Mouse (Mus musculus) forebrain, embryonic 11.5 days (tissue): ENCODE measurements around the gene Rhebl1. TPM values are rescaled to one million over a fixed set of nuclear protein-coding genes. Genes with fewer than 3 reads are reported as not detected.
"Not testable (repeated sequence)": the region's sequence is repeated elsewhere in the genome, so short reads cannot be mapped to it uniquely, and the experiment has no call there.

Experiments
- ATAC-seq: fragments of 200-750 bp; cut with Nextera tagmentation; replicated peaks from 2 replicates; pipeline ENCODE4 v1.8.0; 2017; ENCODE audit warnings: moderate TSS enrichment; ENCODE audit not compliant: low FRiP score
- DNase-seq: peaks from one replicate; pipeline ENCODE4 v3.0.0-alpha.2; 2017; ENCODE audit warnings: low spot score
- H3K27ac ChIP-seq: fragments of 300-500 bp; sonication (generic); 2 replicates; pipeline ENCODE4 v1.5.1; 2014; ENCODE audit warnings: low read depth, low read length
- H3K27me3 ChIP-seq: fragments of 300-500 bp; sonication (generic); 2 replicates; pipeline ENCODE4 v1.6.1; 2014; ENCODE audit warnings: mild to moderate bottlenecking, low read length, mixed read lengths; ENCODE audit not compliant: control insufficient read depth, insufficient read depth
- H3K36me3 ChIP-seq: fragments of 300-500 bp; sonication (generic); 2 replicates; pipeline ENCODE4 v1.6.1; 2014; ENCODE audit warnings: mild to moderate bottlenecking, low read length, moderate library complexity, mixed read lengths; ENCODE audit not compliant: control insufficient read depth, insufficient read depth
- H3K4me1 ChIP-seq: fragments of 300-500 bp; sonication (generic); replicated peaks from 2 replicates; pipeline ENCODE4 v1.6.1; 2014; ENCODE audit warnings: low read length, mixed read lengths; ENCODE audit not compliant: control insufficient read depth, insufficient read depth
- H3K4me2 ChIP-seq: fragments of 300-500 bp; sonication (generic); 2 replicates; pipeline ENCODE4 v1.6.1; 2014; ENCODE audit warnings: low read depth, mild to moderate bottlenecking, low read length, moderate library complexity, mixed read lengths; ENCODE audit not compliant: severe bottlenecking
- H3K4me3 ChIP-seq: fragments of 300-500 bp; sonication (generic); 2 replicates; pipeline ENCODE4 v1.5.1; 2014; ENCODE audit warnings: low read depth, low read length
- H3K9ac ChIP-seq: fragments of 300-500 bp; sonication (generic); 2 replicates; pipeline ENCODE4 v1.6.1; 2014; ENCODE audit warnings: low read length
- H3K9me3 ChIP-seq: fragments of 300-500 bp; sonication (generic); 2 replicates; pipeline ENCODE4 v1.6.1; 2016; ENCODE audit warnings: low read length, mixed read lengths; ENCODE audit not compliant: control insufficient read depth
- WGBS: fragments of 180-500 bp; shearing (Covaris S2); extraction: QIAGEN DNeasy Blood & Tissue Kit; methylation state at CpG from one replicate; pipeline ENCODE4 v1.1.7; 2014; 5-methylcytosine and 5-hydroxymethylcytosine counted together
- polyA plus RNA-seq: library from polyadenylated mRNA; unstranded; fragments of >200 nt; fragmentation: Nextera tagmentation; extraction: Ambion mirVana; gene quantifications from 2 replicates; pipeline ENCODE4 v1.2.1, GENCODE M21; 2014

Gene Rhebl1
- polyA plus RNA-seq, 1 experiment from 2014 or later: 12.5 TPM

DNA sequence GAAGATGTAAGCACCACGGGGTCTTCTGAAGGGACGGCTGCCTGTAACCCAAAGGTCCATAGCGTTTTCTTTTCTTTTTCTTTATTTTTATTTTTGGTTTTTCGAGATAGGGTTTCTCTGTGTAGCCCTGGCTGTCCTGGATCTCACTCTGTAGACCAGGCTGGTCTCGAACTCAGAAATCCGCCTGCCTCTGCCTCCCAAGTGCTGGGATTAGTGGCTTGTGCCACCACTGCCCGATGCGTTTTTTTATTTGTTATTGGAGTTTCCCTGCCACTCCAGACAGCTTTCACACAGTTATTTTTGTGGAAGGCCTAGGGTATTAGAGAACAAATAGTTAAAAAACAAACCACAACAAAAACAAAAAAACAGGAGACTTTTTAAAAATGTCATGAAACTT is 24.2 kb upstream of the Rhebl1 start:
- H3K4me3 ChIP-seq: peak overlapping the region; percentile 92
- WGBS: 29% methylated on average over 8 of the region's 8 CpGs
- not testable (repeated sequence) for DNase-seq

DNA sequence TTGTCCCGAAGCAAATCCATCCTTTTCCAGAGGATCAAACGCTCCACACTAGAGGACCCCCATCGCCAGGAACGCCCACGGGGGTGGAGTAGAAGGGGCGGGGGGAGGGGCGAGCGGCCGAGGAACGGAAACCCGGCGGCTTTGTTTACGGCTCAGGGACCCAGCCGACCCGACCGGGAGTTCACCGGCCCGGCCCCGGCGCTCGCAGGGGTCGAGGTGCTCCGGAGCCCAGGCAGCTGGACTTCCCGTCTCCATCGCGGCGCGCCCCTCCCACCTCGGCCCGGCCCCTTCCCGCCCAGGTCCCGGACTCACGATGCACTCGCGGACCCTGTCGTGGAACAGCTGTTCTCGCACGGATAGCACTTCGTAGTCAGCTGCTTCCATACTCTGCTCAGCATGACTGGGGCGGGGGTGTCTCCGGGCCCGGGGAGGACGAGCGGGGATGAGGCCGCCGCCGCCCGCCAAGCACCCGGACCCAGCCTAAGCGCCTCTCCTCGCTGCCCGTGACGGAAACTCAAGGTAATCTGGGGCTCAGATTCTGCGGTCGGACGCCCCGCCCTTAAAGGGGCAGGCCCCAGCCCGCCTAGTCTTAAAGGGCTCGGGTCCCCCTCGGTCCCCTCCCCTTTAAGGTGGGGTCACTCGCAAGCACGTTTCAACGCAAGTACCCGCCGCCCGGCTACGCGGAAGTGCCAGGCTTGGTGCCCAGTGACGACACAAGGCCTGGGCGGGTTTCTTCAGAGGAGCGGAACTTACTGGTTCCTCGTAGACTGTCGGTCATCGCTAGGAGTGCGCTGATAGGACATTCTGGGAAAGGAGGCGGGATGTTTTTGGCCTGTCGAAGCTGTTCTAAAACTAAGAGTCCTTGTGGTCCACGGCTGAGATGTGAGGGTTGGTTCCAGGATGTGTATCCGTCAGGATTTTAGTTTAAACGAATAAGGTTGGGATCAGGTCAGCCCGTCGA is 23.5 kb upstream of the Rhebl1 start, which contains the start of gene Lmbr1l:
TSS of gene Lmbr1l (minus strand) at position 694 of the 961 bp plus-strand sequence.
- peak; percentile 99 for DNase-seq
- H3K9ac ChIP-seq: peak within 1 kb of the TSS; percentile 87
- peak; percentile 99 for ATAC-seq
- peak within 1 kb of the TSS; percentile 62 for H3K4me2 ChIP-seq
- peaks cover 8% of the 10 kb centered on the region; the same call in 1 of the 2 replicates for H3K4me1 ChIP-seq
- peak within 1 kb of the TSS; percentile 87 for H3K27ac ChIP-seq
- no peaks in the 10 kb centered on the region for H3K9me3 ChIP-seq
- H3K36me3 ChIP-seq: no peaks in the 10 kb centered on the region; the same call in 1 of the 2 replicates
- peak within 1 kb of the TSS; percentile 92 for H3K4me3 ChIP-seq
- WGBS: under 1% methylated on average over 82 of the region's 82 CpGs
- no peaks in the 10 kb centered on the region for H3K27me3 ChIP-seq

More for the DNA sequence above, 24.2 kb upstream of the Rhebl1 start:
- H3K36me3 ChIP-seq, H3K27me3 ChIP-seq, H3K9me3 ChIP-seq, H3K4me1 ChIP-seq, ATAC-seq: not testable (repeated sequence)
- Histone ChIP-seq H3K9ac (peak overlapping the region; percentile 47; the same call in 1 of the 2 replicates), H3K27ac (peak overlapping the region; percentile 25; the same call in 1 of the 2 replicates), H3K4me2 (peak overlapping the region; percentile 62)

DNA sequence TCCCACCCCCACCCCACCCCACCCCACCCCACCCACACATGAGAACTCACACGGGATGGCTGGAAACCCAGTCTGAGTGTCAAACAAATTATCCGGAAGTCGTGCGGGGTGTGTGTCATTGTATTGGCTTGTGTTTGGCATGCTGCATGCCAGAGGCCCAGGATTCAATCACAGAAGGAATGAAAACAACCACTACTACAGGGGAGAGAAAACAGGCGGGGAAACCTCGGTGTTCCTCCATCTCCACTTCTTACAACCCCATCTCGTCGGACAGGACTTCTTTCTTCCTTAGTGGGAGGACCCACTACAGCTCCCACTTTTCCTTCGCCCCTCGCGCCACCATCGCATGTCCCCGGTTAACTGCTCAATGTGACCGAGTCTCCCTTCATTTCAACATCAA is 22.8 kb upstream of the Rhebl1 start:
- 1% methylated on average over 14 of the region's 14 CpGs for WGBS
- H3K4me2 ChIP-seq: peak overlapping the region; percentile 62
- peaks cover 8% of the 10 kb centered on the region; the same call in 1 of the 2 replicates for H3K4me1 ChIP-seq
- ATAC-seq (peak; percentile 2; the same call in 1 of the 2 replicates), DNase-seq (no peak)
- no peaks in the 10 kb centered on the region for H3K9me3 ChIP-seq
- no peaks in the 10 kb centered on the region; the same call in 1 of the 2 replicates for H3K36me3 ChIP-seq
- no peaks in the 10 kb centered on the region for H3K27me3 ChIP-seq
- peak overlapping the region; percentile 92 for H3K4me3 ChIP-seq
- peak overlapping the region; percentile 87 for H3K9ac ChIP-seq
- H3K27ac ChIP-seq: no peak overlapping the region; the same call in 1 of the 2 replicates

DNA sequence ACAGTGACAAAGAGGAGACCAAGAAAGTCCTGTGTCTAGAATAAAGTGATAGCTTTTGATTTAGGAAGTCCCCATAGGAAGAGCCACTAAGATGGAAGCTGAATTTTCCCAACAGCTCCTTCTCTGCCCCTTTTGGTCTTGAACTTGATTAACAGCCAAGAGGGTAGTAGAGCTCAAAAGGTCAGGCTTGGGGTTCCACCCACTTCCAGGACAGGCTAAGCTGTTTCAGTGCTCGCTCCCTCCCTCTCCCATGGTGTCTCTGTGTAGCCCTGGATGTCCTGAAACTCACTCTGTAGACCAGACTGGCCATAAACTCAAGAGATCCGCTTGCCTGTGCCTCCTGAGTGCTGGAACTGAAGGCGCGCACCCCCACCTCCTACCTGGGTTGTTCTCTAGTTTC is 21.7 kb upstream of the Rhebl1 start:
- H3K4me2 ChIP-seq: peak overlapping the region; percentile 62; the same call in 1 of the 2 replicates
- H3K27ac ChIP-seq: no peak overlapping the region
- H3K9me3 ChIP-seq: no peaks in the 10 kb centered on the region
- no peaks in the 10 kb centered on the region for H3K27me3 ChIP-seq
- ATAC-seq (no peak), DNase-seq (no peak)
- WGBS: 89% methylated on average over 4 of the region's 4 CpGs
- no peak overlapping the region; the same call in 1 of the 2 replicates for H3K9ac ChIP-seq
- H3K4me1 ChIP-seq: peaks cover 8% of the 10 kb centered on the region; the same call in 1 of the 2 replicates
- H3K4me3 ChIP-seq: no peak overlapping the region
- no peaks in the 10 kb centered on the region; the same call in 1 of the 2 replicates for H3K36me3 ChIP-seq

DNA sequence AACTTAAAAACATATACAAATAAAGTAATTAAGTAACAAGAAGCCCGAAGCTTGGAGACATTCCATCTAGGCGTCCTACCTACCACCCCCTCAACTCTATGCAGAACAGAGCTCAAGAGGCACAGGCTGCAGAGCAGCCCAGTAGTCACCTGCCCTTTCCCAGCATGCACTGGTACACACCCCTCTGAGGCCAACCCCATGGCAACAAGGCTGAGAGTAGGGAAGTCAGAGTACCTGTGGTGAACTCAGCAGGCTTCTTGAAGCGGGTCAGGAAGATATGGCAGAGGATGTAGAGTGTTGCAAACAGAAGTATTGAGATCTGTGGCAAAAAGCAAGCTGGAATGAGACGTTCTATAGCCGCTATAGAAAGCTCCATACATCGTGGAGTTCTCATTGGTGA is 20.6 kb upstream of the Rhebl1 start:
- no peak for DNase-seq
- Histone ChIP-seq H3K4me3 (no peak overlapping the region), H3K27ac (no peak overlapping the region), H3K9me3 (no peaks in the 10 kb centered on the region), H3K9ac (no peak overlapping the region), H3K4me2 (no peak overlapping the region), H3K27me3 (no peaks in the 10 kb centered on the region), H3K36me3 (peaks cover 2% of the 10 kb centered on the region; the same call in 1 of the 2 replicates), H3K4me1 (peaks cover 8% of the 10 kb centered on the region; the same call in 1 of the 2 replicates)
- ATAC-seq: no peak
- 94% methylated on average over 6 of the region's 6 CpGs for WGBS

DNA sequence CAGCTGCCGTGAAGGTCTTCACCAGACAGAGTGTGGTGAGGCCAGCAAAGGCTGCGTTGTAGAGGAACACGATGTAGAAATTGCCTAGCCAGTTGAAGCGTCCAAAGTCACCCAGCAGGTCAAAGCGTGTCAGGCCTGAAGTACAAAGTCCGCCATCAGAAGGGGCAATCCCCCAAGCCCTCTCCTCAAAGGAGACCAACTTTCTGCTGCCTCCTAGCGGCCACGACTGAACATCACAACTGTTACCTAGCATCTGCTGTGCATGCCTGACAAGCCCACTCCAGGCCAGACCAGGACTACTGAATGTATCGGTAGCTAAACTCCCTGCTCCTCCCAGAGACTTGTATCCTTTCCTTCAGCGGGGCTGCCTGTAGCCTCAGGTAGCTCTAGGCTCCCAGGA is 10.4 kb upstream of the Rhebl1 start:
- Histone ChIP-seq H3K4me1 (no peaks in the 10 kb centered on the region), H3K9me3 (no peaks in the 10 kb centered on the region), H3K27ac (no peak overlapping the region), H3K9ac (no peak overlapping the region), H3K36me3 (peaks cover 6% of the 10 kb centered on the region; the same call in 1 of the 2 replicates), H3K27me3 (no peaks in the 10 kb centered on the region), H3K4me2 (no peak overlapping the region), H3K4me3 (no peak overlapping the region)
- ATAC-seq: no peak
- WGBS: 25% methylated on average over 10 of the region's 10 CpGs
- DNase-seq: peak; percentile 85

DNA sequence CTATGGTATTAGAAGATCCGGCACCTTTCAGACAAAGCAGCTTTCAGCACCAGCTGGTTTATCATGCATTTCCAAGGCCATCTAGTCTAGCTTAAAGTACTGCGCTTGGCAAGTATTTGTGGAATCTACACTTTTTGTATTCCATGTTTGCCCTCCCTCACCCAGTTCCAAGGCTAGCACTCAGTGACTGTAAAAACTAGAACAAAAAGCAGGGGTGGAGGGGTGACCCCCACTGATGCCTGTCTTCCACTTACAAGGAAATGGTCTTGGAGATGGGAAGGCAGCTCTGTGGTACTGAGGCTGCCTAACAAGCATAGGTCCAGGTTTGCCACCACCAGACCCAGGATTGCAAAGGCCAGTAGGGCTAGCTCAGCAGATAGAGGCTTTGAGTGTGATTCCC is 8.3 kb upstream of the Rhebl1 start:
- no peak overlapping the region for H3K4me3 ChIP-seq
- no peak overlapping the region for H3K9ac ChIP-seq
- H3K4me1 ChIP-seq: peaks cover 10% of the 10 kb centered on the region
- peaks cover 6% of the 10 kb centered on the region; the same call in 1 of the 2 replicates for H3K36me3 ChIP-seq
- H3K27ac ChIP-seq: no peak overlapping the region
- DNase-seq (no peak), ATAC-seq (no peak)
- peaks cover 19% of the 10 kb centered on the region for H3K27me3 ChIP-seq
- 91% methylated on average over 2 of the region's 2 CpGs for WGBS
- no peaks in the 10 kb centered on the region for H3K9me3 ChIP-seq
- no peak overlapping the region for H3K4me2 ChIP-seq

DNA sequence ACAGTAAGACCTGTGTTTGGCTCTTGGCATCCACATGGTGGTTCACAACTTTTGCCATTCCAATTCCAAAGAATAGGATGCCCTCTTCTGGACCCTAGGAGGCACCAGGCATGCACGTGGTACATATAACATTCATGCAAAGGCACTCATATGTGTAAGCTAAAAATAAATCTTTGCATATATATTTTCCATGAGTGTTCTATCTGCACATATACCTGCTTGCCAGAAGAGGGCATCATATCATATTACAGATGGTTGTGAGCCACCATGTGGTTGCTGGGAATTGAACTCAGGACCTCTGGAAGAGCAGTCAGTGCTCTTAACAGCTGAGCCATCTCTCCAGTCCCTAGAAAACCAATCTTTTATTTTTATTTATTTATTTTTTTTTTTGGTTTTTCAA is 7.2 kb upstream of the Rhebl1 start:
- no peak overlapping the region for H3K4me2 ChIP-seq
- peaks cover 6% of the 10 kb centered on the region; the same call in 1 of the 2 replicates for H3K36me3 ChIP-seq
- DNase-seq (no peak), ATAC-seq (no peak)
- WGBS: 67% methylated on average over 1 of the region's 1 CpGs
- H3K9me3 ChIP-seq: no peaks in the 10 kb centered on the region
- no peak overlapping the region for H3K9ac ChIP-seq
- H3K4me1 ChIP-seq: peaks cover 13% of the 10 kb centered on the region
- no peak overlapping the region for H3K4me3 ChIP-seq
- no peak overlapping the region for H3K27ac ChIP-seq
- H3K27me3 ChIP-seq: peaks cover 30% of the 10 kb centered on the region
